Mouse (Mus musculus) stomach, embryonic 15.5 days (tissue): ENCODE data around the gene Lrp10. TPM values are rescaled to one million over a fixed set of nuclear protein-coding genes. Genes with fewer than 3 reads are reported as not detected.
A peak's percentile ranks its signal among the peaks of the same experiment; 100 is the strongest.

Experiments used
- ATAC-seq: fragments of 200-750 bp; cut with Nextera tagmentation; 2 replicates; pipeline ENCODE4 v1.8.0; 2017; ENCODE audit warnings: low read depth, moderate number of reproducible peaks, moderate TSS enrichment; ENCODE audit not compliant: insufficient read depth, low FRiP score
- H3K27ac ChIP-seq: fragments of 300-500 bp; sonication (generic); 2 replicates; pipeline ENCODE4 v1.5.1; 2015; ENCODE audit warnings: mild to moderate bottlenecking, inconsistent platforms
- H3K27me3 ChIP-seq: fragments of 300-500 bp; sonication (generic); replicated peaks from 2 replicates; pipeline ENCODE4 v1.6.1; 2015; ENCODE audit warnings: inconsistent platforms
- H3K36me3 ChIP-seq: fragments of 300-500 bp; sonication (generic); 2 replicates; pipeline ENCODE4 v1.6.1; 2015; ENCODE audit warnings: inconsistent platforms
- H3K4me1 ChIP-seq: fragments of 300-500 bp; sonication (generic); 2 replicates; pipeline ENCODE4 v1.6.1; 2015; ENCODE audit warnings: inconsistent platforms
- H3K4me2 ChIP-seq: fragments of 300-500 bp; sonication (generic); 2 replicates; pipeline ENCODE4 v1.6.1; 2015; ENCODE audit warnings: mild to moderate bottlenecking, inconsistent platforms
- H3K4me3 ChIP-seq: fragments of 300-500 bp; sonication (generic); replicated peaks from 2 replicates; pipeline ENCODE4 v1.5.1; 2015; ENCODE audit warnings: inconsistent platforms
- H3K9ac ChIP-seq: fragments of 300-500 bp; sonication (generic); 2 replicates; pipeline ENCODE4 v1.6.1; 2015; ENCODE audit warnings: inconsistent platforms
- H3K9me3 ChIP-seq: fragments of 300-500 bp; sonication (generic); 2 replicates; pipeline ENCODE4 v1.6.1; 2016; ENCODE audit warnings: inconsistent platforms
- WGBS: fragments of 180-500 bp; shearing (Covaris S2); methylation state at CpG from one replicate; pipeline ENCODE4 v1.1.7; 2015; 5-methylcytosine and 5-hydroxymethylcytosine counted together
- polyA plus RNA-seq: library from polyadenylated mRNA; unstranded; fragments of >200 nt; fragmentation: Nextera tagmentation; extraction: Ambion mirVana; gene quantifications from 2 replicates; pipeline ENCODE4 v1.2.1, GENCODE M21; 2015

Gene Lrp10
- 49.6 and 51.9 TPM in 2 replicates for polyA plus RNA-seq

- Histone ChIP-seq H3K27me3 (no peaks in the 10 kb centered on the region), H3K9me3 (no peaks in the 10 kb centered on the region), H3K36me3 (peaks cover 11% of the 10 kb centered on the region), H3K4me3 (peak within 1 kb of the TSS; percentile 96), H3K27ac (peak within 1 kb of the TSS; percentile 90), H3K4me1 (no peaks in the 10 kb centered on the region), H3K4me2 (peak within 1 kb of the TSS; percentile 84), H3K9ac (peak within 1 kb of the TSS; percentile 84)
- WGBS, result under 1% methylated on average over 35 of the region's 35 CpGs
- ATAC-seq, result peak; percentile 87
Measured at GRCm38 (mm10) chr14:54463959-54464292, at the start of gene Lrp10. TSS of gene Lrp10 (plus strand) at chr14:54464137.

DNA sequence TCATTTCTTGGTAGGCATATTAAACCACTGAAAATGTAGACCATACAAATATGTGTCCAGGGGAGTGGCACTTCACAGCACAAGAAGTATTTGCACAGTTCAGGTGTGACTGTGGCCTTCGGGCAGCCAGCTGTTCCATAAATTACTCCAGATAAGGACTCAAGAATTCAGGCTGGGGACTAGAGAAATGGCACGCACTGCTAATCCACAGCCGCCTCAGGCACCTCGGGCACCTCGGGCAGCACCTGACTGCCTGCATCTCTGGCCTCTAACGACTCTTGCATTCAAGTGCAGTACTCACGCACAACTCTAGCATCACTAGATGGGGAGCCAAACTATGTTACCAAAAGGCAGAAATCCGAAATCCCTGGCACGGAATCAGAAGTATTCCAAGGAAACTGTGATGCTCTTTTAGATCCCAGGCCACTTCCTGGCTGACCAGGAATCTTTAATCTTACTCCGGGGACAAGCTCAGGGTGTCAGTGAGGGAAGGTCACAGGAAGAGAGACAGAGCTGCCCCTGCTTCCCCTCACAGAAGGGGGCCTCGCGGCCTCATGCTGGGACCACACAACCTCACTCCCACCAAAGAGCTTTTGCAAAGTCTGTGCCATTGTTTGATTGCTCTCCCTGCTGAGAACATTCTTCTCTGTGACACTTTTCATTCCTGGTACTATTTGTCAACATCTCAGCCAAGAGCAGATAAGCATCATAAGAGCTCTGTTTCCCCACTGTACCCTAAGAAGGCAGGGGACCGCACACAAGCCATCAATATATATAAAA lies 48.5 kb upstream of the Lrp10 start:
- no peak overlapping the region for H3K9ac ChIP-seq
- WGBS, result 28% methylated on average over 13 of the region's 13 CpGs
- H3K27me3 ChIP-seq, result no peaks in the 10 kb centered on the region
- no peak overlapping the region; the same call in 1 of the 2 replicates for H3K27ac ChIP-seq
- H3K4me3 ChIP-seq, result no peak overlapping the region
- no peaks in the 10 kb centered on the region for H3K9me3 ChIP-seq
- H3K36me3 ChIP-seq, result no peaks in the 10 kb centered on the region
- peaks cover 28% of the 10 kb centered on the region for H3K4me1 ChIP-seq
- ATAC-seq, result peak; percentile 36; the same call in 1 of the 2 replicates
- no peak overlapping the region for H3K4me2 ChIP-seq

GRCm38 (mm10) chr14:54416229-54416775 lies 47.6 kb upstream of the Lrp10 start:
- Histone ChIP-seq H3K4me3 (no peak overlapping the region), H3K4me1 (peaks cover 26% of the 10 kb centered on the region), H3K4me2 (no peak overlapping the region), H3K27me3 (no peaks in the 10 kb centered on the region), H3K27ac (no peak overlapping the region), H3K9me3 (no peaks in the 10 kb centered on the region), H3K9ac (no peak overlapping the region), H3K36me3 (no peaks in the 10 kb centered on the region)
- no peak for ATAC-seq
- WGBS, result 61% methylated on average over 5 of the region's 5 CpGs

- no peak for ATAC-seq
- 76% methylated on average over 4 of the region's 4 CpGs for WGBS
- H3K4me2 ChIP-seq, result no peak overlapping the region; the same call in 1 of the 2 replicates
Measured at GRCm38 (mm10) chr14:54416830-54417229, 47.1 kb upstream of the Lrp10 start.

GRCm38 (mm10) chr14:54417623-54418081 lies 46.3 kb upstream of the Lrp10 start, which contains the start of gene Slc7a7:
TSS of gene Slc7a7 (minus strand) at chr14:54417780.
- H3K9me3 ChIP-seq, result no peaks in the 10 kb centered on the region
- H3K4me1 ChIP-seq, result peaks cover 26% of the 10 kb centered on the region
- H3K36me3 ChIP-seq, result no peaks in the 10 kb centered on the region
- WGBS, result 16% methylated on average over 19 of the region's 19 CpGs
- no peaks in the 10 kb centered on the region for H3K27me3 ChIP-seq
- ATAC-seq, result no peak
- H3K27ac ChIP-seq, result no peak within 1 kb of the TSS
- H3K4me3 ChIP-seq, result no peak within 1 kb of the TSS; the same call in 1 of the 2 replicates
- peak within 1 kb of the TSS; percentile 34 for H3K4me2 ChIP-seq
- H3K9ac ChIP-seq, result no peak within 1 kb of the TSS

More at GRCm38 (mm10) chr14:54416830-54417229, 47.1 kb upstream of the Lrp10 start:
- peaks cover 26% of the 10 kb centered on the region for H3K4me1 ChIP-seq
- H3K9me3 ChIP-seq, result no peaks in the 10 kb centered on the region
- H3K36me3 ChIP-seq, result no peaks in the 10 kb centered on the region
- H3K9ac ChIP-seq, result no peak overlapping the region
- no peak overlapping the region for H3K4me3 ChIP-seq
- H3K27me3 ChIP-seq, result no peaks in the 10 kb centered on the region
- H3K27ac ChIP-seq, result no peak overlapping the region

GRCm38 (mm10) chr14:54421014-54421413 lies 42.9 kb upstream of the Lrp10 start:
- no peaks in the 10 kb centered on the region for H3K27me3 ChIP-seq
- no peak overlapping the region for H3K27ac ChIP-seq
- H3K9ac ChIP-seq, result no peak overlapping the region
- no peaks in the 10 kb centered on the region for H3K36me3 ChIP-seq
- no peak for ATAC-seq
- 88% methylated on average over 2 of the region's 2 CpGs for WGBS
- peaks cover 5% of the 10 kb centered on the region; the same call in 1 of the 2 replicates for H3K4me1 ChIP-seq
- no peaks in the 10 kb centered on the region for H3K9me3 ChIP-seq
- H3K4me2 ChIP-seq, result no peak overlapping the region
- no peak overlapping the region for H3K4me3 ChIP-seq

DNA sequence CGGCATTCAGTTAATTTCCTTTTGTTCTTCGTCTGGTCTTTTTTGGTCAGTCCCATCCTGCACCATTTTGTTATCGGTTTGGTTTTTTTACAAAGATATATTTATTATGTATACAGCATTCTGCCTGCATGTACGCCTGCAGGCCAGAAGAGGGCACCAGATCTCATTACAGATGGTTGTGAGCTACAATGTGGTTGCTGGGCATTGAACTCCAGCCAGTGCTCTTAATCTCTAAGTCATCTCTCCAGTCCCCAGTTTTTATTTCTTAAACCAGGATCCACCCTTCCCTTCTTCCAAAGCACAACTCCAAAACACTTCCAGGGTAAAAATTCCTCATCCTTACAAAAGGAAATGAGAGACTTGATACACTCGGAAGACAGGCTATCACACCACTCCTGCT lies 40.5 kb upstream of the Lrp10 start:
- Histone ChIP-seq H3K27me3 (no peaks in the 10 kb centered on the region), H3K4me1 (no peaks in the 10 kb centered on the region; the same call in 1 of the 2 replicates), H3K27ac (no peak overlapping the region), H3K4me3 (no peak overlapping the region), H3K9ac (no peak overlapping the region), H3K9me3 (no peaks in the 10 kb centered on the region), H3K36me3 (no peaks in the 10 kb centered on the region), H3K4me2 (no peak overlapping the region)
- ATAC-seq, result no peak
- 63% methylated on average over 5 of the region's 5 CpGs for WGBS

DNA sequence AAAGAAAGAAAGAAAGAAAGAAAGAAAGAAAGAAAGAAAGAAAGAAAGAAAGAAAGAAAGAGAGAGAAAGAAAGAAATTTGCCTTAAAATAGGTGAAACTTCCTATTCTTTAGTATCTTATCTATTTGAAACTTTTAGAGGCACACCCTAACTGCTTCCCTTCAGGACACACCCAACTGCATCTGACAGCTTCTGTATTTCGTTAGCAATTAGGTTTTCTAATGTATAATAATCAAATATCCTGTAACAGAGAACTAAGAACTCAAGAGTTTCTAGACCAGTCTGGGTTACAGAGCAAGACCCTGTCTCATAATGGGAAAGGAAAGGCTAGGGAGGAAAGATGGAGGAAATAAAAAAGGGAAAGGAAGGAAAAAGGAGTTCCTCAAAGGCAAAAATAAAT lies 39.3 kb upstream of the Lrp10 start:
- Histone ChIP-seq H3K36me3 (no peaks in the 10 kb centered on the region), H3K9me3 (no peaks in the 10 kb centered on the region), H3K4me3 (no peak overlapping the region), H3K4me2 (no peak overlapping the region), H3K4me1 (peaks cover 5% of the 10 kb centered on the region), H3K9ac (no peak overlapping the region), H3K27ac (no peak overlapping the region), H3K27me3 (no peaks in the 10 kb centered on the region)
- WGBS, result 76% methylated on average over 1 of the region's 1 CpGs
- ATAC-seq, result no peak

DNA sequence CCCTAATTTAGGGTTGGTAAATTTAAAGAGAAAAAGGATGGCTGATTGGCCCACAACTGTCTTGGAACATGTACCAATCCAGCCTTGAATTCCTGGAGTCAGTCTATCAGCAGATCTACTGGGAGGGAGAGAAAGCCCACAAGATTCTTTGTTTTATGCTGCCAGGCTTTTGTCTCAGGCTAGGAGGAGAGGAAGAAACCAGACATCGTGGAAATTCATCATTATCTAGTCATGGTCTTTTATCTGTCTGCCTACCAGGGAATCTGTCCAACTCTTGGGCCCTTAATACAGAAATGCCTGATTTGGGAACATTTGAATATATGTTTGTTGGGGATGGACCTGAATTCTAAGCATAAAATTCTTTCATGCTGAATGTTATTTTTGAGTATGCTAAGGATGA lies 38.4 kb upstream of the Lrp10 start:
- Histone ChIP-seq H3K27me3 (no peaks in the 10 kb centered on the region), H3K9ac (no peak overlapping the region), H3K9me3 (no peaks in the 10 kb centered on the region), H3K36me3 (no peaks in the 10 kb centered on the region), H3K4me3 (no peak overlapping the region), H3K4me1 (peaks cover 11% of the 10 kb centered on the region), H3K4me2 (no peak overlapping the region), H3K27ac (no peak overlapping the region)
- WGBS, result 84% methylated on average over 1 of the region's 1 CpGs
- no peak for ATAC-seq

DNA sequence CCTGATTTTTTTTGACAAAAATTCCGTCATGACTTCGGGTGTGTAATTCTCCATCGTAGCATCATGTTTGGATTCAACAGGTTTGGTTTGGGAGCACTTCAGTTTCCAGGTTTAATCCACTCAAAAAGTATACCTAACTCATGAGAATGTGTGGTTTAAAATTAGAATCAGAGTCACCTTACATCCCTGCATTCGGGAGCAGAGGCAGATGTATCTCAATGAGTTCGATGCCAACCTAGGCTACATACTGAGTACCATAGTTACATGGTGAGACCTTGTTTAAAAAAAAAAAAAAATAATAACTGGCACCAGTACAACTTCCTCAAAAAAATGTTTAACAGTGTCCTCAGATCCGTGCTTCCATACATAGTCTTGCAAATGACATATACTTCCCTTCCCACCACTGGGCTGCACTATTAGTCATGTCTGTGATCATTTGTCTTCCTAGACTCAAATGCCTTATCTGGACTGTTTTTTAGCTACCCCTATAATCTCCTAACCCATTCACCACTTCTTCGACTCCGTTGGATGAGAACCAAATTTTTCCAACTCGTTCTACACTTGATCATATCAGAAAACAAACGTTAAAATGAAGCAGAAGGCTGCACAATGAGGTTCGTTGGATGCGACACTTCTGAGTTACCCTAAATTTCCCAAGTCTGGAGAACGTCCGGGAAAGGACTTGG lies 37.8 kb upstream of the Lrp10 start:
- no peaks in the 10 kb centered on the region for H3K27me3 ChIP-seq
- peak overlapping the region; percentile 96 for H3K4me3 ChIP-seq
- peak overlapping the region; percentile 87 for H3K27ac ChIP-seq
- no peaks in the 10 kb centered on the region for H3K36me3 ChIP-seq
- ATAC-seq, result no peak
- peaks cover 17% of the 10 kb centered on the region for H3K4me1 ChIP-seq
- peak overlapping the region; percentile 82; the same call in 1 of the 2 replicates for H3K9ac ChIP-seq
- WGBS, result 33% methylated on average over 14 of the region's 14 CpGs
- peak overlapping the region; percentile 60 for H3K4me2 ChIP-seq
- no peaks in the 10 kb centered on the region for H3K9me3 ChIP-seq

DNA sequence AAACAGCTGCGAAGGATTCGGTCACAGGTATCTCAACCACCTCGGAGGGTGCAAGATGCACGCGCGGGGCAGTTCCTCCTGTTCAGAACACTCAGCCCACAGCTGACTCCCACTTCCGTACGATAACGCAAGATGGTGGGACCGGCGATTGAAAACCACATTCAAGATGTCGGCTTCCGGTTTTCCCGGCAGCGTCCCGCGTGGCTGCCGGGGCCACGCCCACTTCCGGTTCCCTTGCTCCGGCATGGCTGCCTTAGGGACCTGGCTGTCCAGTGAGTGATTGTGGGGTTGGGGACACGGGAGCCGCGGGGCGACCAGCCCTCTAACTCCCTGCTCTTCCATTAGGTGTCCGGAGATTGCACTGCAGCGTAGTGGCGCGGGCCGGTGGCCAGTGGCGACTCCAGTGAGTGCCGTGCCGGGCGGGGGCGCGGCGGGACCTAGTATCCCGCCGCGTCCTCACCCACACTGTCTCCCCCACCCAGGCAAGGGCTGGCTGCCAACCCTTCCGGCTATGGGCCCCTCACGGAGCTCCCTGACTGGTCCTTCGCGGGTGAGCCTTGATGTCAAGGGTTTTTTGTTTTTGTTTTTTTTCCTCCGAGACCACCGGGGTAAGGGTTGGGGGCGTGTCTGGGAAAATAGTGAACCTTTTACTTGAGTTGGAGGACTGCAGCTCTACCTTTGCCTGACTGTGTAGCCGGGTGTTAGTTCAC lies 37.1 kb upstream of the Lrp10 start, which contains the start of gene Mrpl52:
Mrpl52 (plus strand) TSS at position 221 of the 710 bp plus-strand sequence.
- H3K4me3 ChIP-seq, result peak within 1 kb of the TSS; percentile 96
- peak; percentile 61 for ATAC-seq
- peak within 1 kb of the TSS; percentile 82 for H3K9ac ChIP-seq
- H3K27me3 ChIP-seq, result no peaks in the 10 kb centered on the region
- H3K9me3 ChIP-seq, result no peaks in the 10 kb centered on the region
- H3K27ac ChIP-seq, result peak within 1 kb of the TSS; percentile 87
- H3K36me3 ChIP-seq, result no peaks in the 10 kb centered on the region
- peaks cover 18% of the 10 kb centered on the region for H3K4me1 ChIP-seq
- under 1% methylated on average over 48 of the region's 48 CpGs for WGBS
- peak within 1 kb of the TSS; percentile 60 for H3K4me2 ChIP-seq
